ENCODE assay signal across 8 mouse cellular contexts in the genomic region with DNA sequence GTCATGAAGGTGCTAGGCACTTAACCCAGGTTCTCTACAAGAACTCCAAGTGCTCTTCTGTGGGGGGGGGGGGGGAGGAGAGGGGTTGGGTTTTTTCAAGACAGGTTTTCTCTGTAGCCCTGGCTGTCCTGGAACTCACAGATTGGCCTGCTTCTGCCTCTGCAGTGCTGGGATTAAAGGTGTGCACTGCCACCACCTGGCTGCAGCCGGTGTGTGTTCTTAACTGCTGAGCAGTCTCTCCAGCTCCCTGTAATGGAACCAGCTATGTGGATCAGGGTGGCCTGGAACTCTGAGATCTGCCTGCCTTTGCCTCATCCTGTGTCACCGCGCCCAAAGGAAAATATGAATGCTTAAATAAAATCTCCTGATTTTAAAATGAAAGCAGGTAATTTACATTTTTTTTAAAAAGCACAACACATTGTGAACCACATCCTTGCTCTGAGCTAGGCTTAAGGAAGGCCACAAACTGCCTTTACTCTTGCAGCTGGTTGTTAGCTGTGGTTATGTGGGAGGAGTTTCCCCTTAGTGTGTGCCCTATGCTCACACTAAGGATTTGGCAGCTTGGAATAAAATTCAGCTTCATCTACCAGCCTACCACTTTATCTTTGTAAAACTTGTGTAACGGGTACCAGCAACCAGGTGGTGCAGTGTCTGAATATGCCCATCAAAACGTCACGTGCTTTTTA.
DNase-seq lines count a peak whose midpoint lies in the region; ATAC-seq and TF ChIP-seq lines count a peak whose summit lies in the region.
"Had no signal": no experiment of that assay in that cellular context is flagged by ENCODE, and none has a peak within 500 bp of the region (broad histone marks: within the 10 kb centered on the region; RNA-seq: fewer than 3 reads in every experiment).

No protein-coding gene starts in this region.

- DNase-seq in midbrain, embryonic 11.5 days (ENCODE audit: low spot score, missing footprints) = no peak
- DNase-seq in lung, postnatal 0 days (ENCODE audit: low spot score) = peak; percentile 67
- DNase-seq in thymus, postnatal 25 days = peak; percentile 72
- DNase-seq in right cerebral cortex, postnatal 4 days = no peak
- DNase-seq: liver, embryonic 13.5 days had no signal

- H3K9ac ChIP-seq in midbrain, embryonic 13.5 days (replicated peaks) = no peak overlapping the region
- H3K9ac ChIP-seq in midbrain, embryonic 11.5 days (ENCODE audit: low read length) = no peak overlapping the region
- H3K9ac ChIP-seq in lung, postnatal 0 days (replicated peaks; ENCODE audit: low read depth) = no peak overlapping the region
- H3K9ac ChIP-seq: liver, embryonic 13.5 days had no signal

- peaks cover 53% of the 10 kb centered on the region for H3K4me1 ChIP-seq in midbrain, embryonic 13.5 days (replicated peaks)
- peaks cover 20% of the 10 kb centered on the region for H3K4me1 ChIP-seq in midbrain, embryonic 11.5 days (ENCODE audit: control insufficient read depth, insufficient read depth, low read length)
- H3K4me1 ChIP-seq in lung, postnatal 0 days (ENCODE audit: insufficient read depth, low read depth, low read length) = peaks cover 22% of the 10 kb centered on the region

- no peak overlapping the region for H3K4me3 ChIP-seq in midbrain, embryonic 13.5 days (replicated peaks)
- no peak overlapping the region for H3K4me3 ChIP-seq in midbrain, embryonic 11.5 days (ENCODE audit: low read depth, low read length)
- no peak overlapping the region for H3K4me3 ChIP-seq in lung, postnatal 0 days (ENCODE audit: low read depth, low read length)

- 0 out of 2 replicates have a peak, but pooled peaks have one; percentile 28 for ATAC-seq in midbrain, embryonic 13.5 days
- ATAC-seq in midbrain, embryonic 11.5 days (ENCODE audit: low FRiP score) = no peak
- peak; percentile 40 for ATAC-seq in activated CD4-positive, CD25-positive, alpha-beta regulatory T cell, adult 4 months
- ATAC-seq in granulocyte monocyte progenitor cell, adult 5-6 weeks (replicated peaks; ENCODE audit: poor library complexity, severe bottlenecking) = peak; percentile 18
- ATAC-seq in lung, postnatal 0 days = peak; percentile 27; the same call in 1 of the 2 replicates

- WGBS in midbrain, embryonic 13.5 days = 71% methylated on average over 6 of the region's 6 CpGs
- 73% methylated on average over 6 of the region's 6 CpGs for WGBS in midbrain, embryonic 11.5 days
- 69% methylated on average over 6 of the region's 6 CpGs for WGBS in lung, postnatal 0 days

- no peak overlapping the region for H3K4me2 ChIP-seq in midbrain, embryonic 13.5 days (replicated peaks)
- no peak overlapping the region for H3K4me2 ChIP-seq in midbrain, embryonic 11.5 days
- no peak overlapping the region for H3K4me2 ChIP-seq in lung, postnatal 0 days (replicated peaks; ENCODE audit: low read depth, low read length)

- no peaks in the 10 kb centered on the region for H3K27me3 ChIP-seq in midbrain, embryonic 13.5 days
- no peaks in the 10 kb centered on the region; the same call in 1 of the 2 replicates for H3K27me3 ChIP-seq in midbrain, embryonic 11.5 days (ENCODE audit: control insufficient read depth, insufficient read depth, low read length)
- no peaks in the 10 kb centered on the region for H3K27me3 ChIP-seq in lung, postnatal 0 days (replicated peaks; ENCODE audit: insufficient read depth, low read length)

- H3K9me3 ChIP-seq in midbrain, embryonic 13.5 days = no peaks in the 10 kb centered on the region
- no peaks in the 10 kb centered on the region for H3K9me3 ChIP-seq in midbrain, embryonic 11.5 days (ENCODE audit: control insufficient read depth, low read length)
- H3K9me3 ChIP-seq in lung, postnatal 0 days (ENCODE audit: low read length) = no peaks in the 10 kb centered on the region
- H3K9me3 ChIP-seq: liver, embryonic 13.5 days had no signal

- no peaks in the 10 kb centered on the region for H3K36me3 ChIP-seq in midbrain, embryonic 13.5 days
- no peaks in the 10 kb centered on the region for H3K36me3 ChIP-seq in midbrain, embryonic 11.5 days (ENCODE audit: control insufficient read depth, insufficient read depth, low read length)
- no peaks in the 10 kb centered on the region for H3K36me3 ChIP-seq in lung, postnatal 0 days (ENCODE audit: insufficient read depth, low read length)
- H3K36me3 ChIP-seq: liver, embryonic 13.5 days had no signal

- TF ChIP-seq CTCF in lung, postnatal 0 days (IDR thresholded peaks at IDR 0.05) = peak; percentile 73

- H3K27ac ChIP-seq in midbrain, embryonic 13.5 days = peak overlapping the region; percentile 3; the same call in 1 of the 2 replicates
- H3K27ac ChIP-seq in midbrain, embryonic 11.5 days (ENCODE audit: low read depth, low read length) = no peak overlapping the region
- no peak overlapping the region for H3K27ac ChIP-seq in lung, postnatal 0 days (ENCODE audit: low read length)

- TF ChIP-seq EP300 in lung, postnatal 0 days (IDR thresholded peaks at IDR 0.05) = no peak

Comparison
In these comparisons a context has a peak if more than half of its experiments do, and no peak if none do; other contexts are left out.
1. DNase-seq: peak in lung, postnatal 0 days (single experiment) and thymus, postnatal 25 days (single experiment); none in midbrain, embryonic 11.5 days (single experiment) and right cerebral cortex, postnatal 4 days (single experiment).